26 mouse cellular contexts compared by ENCODE assay signal in the genomic region with DNA sequence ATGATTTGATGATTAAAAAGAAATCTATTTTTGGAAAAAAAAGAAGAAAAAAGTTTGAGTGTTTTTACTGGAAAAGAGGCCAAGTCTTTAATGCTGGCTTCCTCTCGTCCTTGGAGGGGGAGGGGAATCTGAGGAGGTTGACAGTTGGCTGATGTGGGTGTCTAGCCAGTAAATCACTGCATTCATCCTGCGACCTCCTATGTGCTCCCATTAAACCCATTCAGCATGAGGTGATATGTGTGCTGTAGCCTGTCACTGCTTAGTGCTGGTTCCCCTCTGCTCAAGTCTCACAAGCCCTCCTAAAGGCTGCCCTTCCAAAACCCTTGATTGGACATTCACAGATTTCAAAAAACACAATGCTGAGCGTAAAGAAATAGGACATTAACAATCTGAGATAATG.
DNase-seq lines count a peak whose midpoint lies in the region; ATAC-seq and TF ChIP-seq lines count a peak whose summit lies in the region.
"Had no signal": no experiment of that assay in that cellular context is flagged by ENCODE, and none has a peak within 500 bp of the region (broad histone marks: within the 10 kb centered on the region; RNA-seq: fewer than 3 reads in every experiment).

No protein-coding gene starts in this region.

- no peak for TF ChIP-seq CTCF in hindbrain, postnatal 0 days (IDR thresholded peaks at IDR 0.05; ENCODE audit: low read depth)

- no peaks in the 10 kb centered on the region for H3K36me3 ChIP-seq in hindbrain, postnatal 0 days (ENCODE audit: insufficient read depth, low read length)
- no peaks in the 10 kb centered on the region for H3K36me3 ChIP-seq in hindbrain, embryonic 11.5 days (ENCODE audit: control insufficient read depth, insufficient read depth, low read length)
- H3K36me3 ChIP-seq in neural tube, embryonic 12.5 days = no peaks in the 10 kb centered on the region
- H3K36me3 ChIP-seq: embryonic facial prominence, embryonic 10.5 days; embryonic facial prominence, embryonic 12.5 days; forebrain, embryonic 15.5 days; G1E had no signal

- no peaks in the 10 kb centered on the region for H3K4me1 ChIP-seq in hindbrain, postnatal 0 days (ENCODE audit: insufficient read depth, low read length)
- no peaks in the 10 kb centered on the region for H3K4me1 ChIP-seq in hindbrain, embryonic 11.5 days (replicated peaks; ENCODE audit: control insufficient read depth, insufficient read depth, low read length)
- H3K4me1 ChIP-seq in neural tube, embryonic 12.5 days = 0 out of 2 replicates have a peak, but pooled peaks cover 4% of the 10 kb centered on the region
- H3K4me1 ChIP-seq: embryonic facial prominence, embryonic 12.5 days had no signal

- H3K27ac ChIP-seq in hindbrain, postnatal 0 days = no peak overlapping the region
- H3K27ac ChIP-seq in hindbrain, embryonic 11.5 days (ENCODE audit: low read depth, low read length) = no peak overlapping the region
- H3K27ac ChIP-seq in neural tube, embryonic 12.5 days = no peak overlapping the region
- H3K27ac ChIP-seq: embryonic facial prominence, embryonic 10.5 days; embryonic facial prominence, embryonic 12.5 days; forebrain, embryonic 13.5 days; forebrain, embryonic 15.5 days had no signal

- no peak overlapping the region for H3K4me2 ChIP-seq in hindbrain, postnatal 0 days (ENCODE audit: low read depth, low read length)
- no peak overlapping the region for H3K4me2 ChIP-seq in hindbrain, embryonic 11.5 days (replicated peaks; ENCODE audit: low read depth, low read length)
- no peak overlapping the region for H3K4me2 ChIP-seq in neural tube, embryonic 12.5 days (replicated peaks)
- H3K4me2 ChIP-seq: embryonic facial prominence, embryonic 12.5 days; forebrain, embryonic 13.5 days; forebrain, embryonic 15.5 days had no signal

- 0 out of 2 replicates have a peak, but pooled peaks cover 3% of the 10 kb centered on the region for H3K27me3 ChIP-seq in hindbrain, postnatal 0 days (ENCODE audit: insufficient read depth, low read length)
- no peaks in the 10 kb centered on the region; the same call in 1 of the 2 replicates for H3K27me3 ChIP-seq in hindbrain, embryonic 11.5 days (ENCODE audit: control insufficient read depth, insufficient read depth, low read length)
- no peaks in the 10 kb centered on the region for H3K27me3 ChIP-seq in neural tube, embryonic 12.5 days (replicated peaks)
- H3K27me3 ChIP-seq: CH12.LX; forebrain, embryonic 13.5 days; forebrain, embryonic 15.5 days had no signal

- no peak; the same call in 1 of the 2 replicates for ATAC-seq in hindbrain, postnatal 0 days
- no peak for ATAC-seq in hindbrain, embryonic 11.5 days (ENCODE audit: low FRiP score)
- ATAC-seq in neural tube, embryonic 12.5 days (ENCODE audit: low FRiP score, low read depth) = peak; percentile 45; the same call in 1 of the 2 replicates
- ATAC-seq: activated CD4-positive, CD25-positive, alpha-beta regulatory T cell, adult 4 months; CD4-positive, CD25-positive, alpha-beta regulatory T cell, adult 4 months; forebrain, embryonic 13.5 days; forebrain, embryonic 15.5 days; forebrain, postnatal 0 days; Patski had no signal

- H3K9ac ChIP-seq in hindbrain, postnatal 0 days (replicated peaks; ENCODE audit: low read length) = no peak overlapping the region
- H3K9ac ChIP-seq in hindbrain, embryonic 11.5 days (ENCODE audit: low read depth, low read length) = no peak overlapping the region
- no peak overlapping the region for H3K9ac ChIP-seq in neural tube, embryonic 12.5 days
- H3K9ac ChIP-seq: embryonic facial prominence, embryonic 12.5 days; forebrain, embryonic 13.5 days; forebrain, embryonic 15.5 days; forebrain, postnatal 0 days had no signal

- DNase-seq in embryo, embryonic 10 days (ENCODE audit: low spot score) = peak; percentile 30
- DNase-seq in embryo, embryonic 9.5 days (ENCODE audit: extremely low spot score) = no peak
- peak; percentile 6 for DNase-seq in hindbrain, postnatal 0 days (ENCODE audit: low spot score)
- no peak for DNase-seq in hindbrain, embryonic 11.5 days (ENCODE audit: low spot score)
- no peak for DNase-seq in neural tube, embryonic 10.5 days (ENCODE audit: extremely low spot score, low spot score)
- DNase-seq in mesoderm, embryonic 11.5 days (ENCODE audit: low read depth, low spot score) = peak; percentile 27
- DNase-seq in layer of hippocampus, postnatal 25 days (ENCODE audit: extremely low spot score in 1 of 2, low spot score in 1 of 2) = no peak
- DNase-seq: adrenal gland, adult 8-10 months; adrenal gland, postnatal 14 days; adrenal gland, postnatal 36 days; B cell, adult 2 months; cerebellum, adult 11-12 months; cerebellum, adult 2 months; cerebellum, adult 9-10 months; cerebellum, postnatal 25 days; forebrain, postnatal 0 days had no signal

- WGBS in hindbrain, postnatal 0 days = 31% methylated on average over 3 of the region's 3 CpGs
- WGBS in hindbrain, embryonic 11.5 days = 38% methylated on average over 3 of the region's 3 CpGs
- 15% methylated on average over 3 of the region's 3 CpGs for WGBS in neural tube, embryonic 12.5 days

- no peak overlapping the region for H3K4me3 ChIP-seq in hindbrain, postnatal 0 days (ENCODE audit: low read length)
- H3K4me3 ChIP-seq in hindbrain, embryonic 11.5 days (ENCODE audit: low read depth, low read length) = no peak overlapping the region
- no peak overlapping the region for H3K4me3 ChIP-seq in neural tube, embryonic 12.5 days
- H3K4me3 ChIP-seq: embryonic facial prominence, embryonic 10.5 days; embryonic facial prominence, embryonic 12.5 days; forebrain, embryonic 13.5 days; forebrain, embryonic 15.5 days had no signal

- no peaks in the 10 kb centered on the region for H3K9me3 ChIP-seq in hindbrain, postnatal 0 days (ENCODE audit: low read length)
- H3K9me3 ChIP-seq in hindbrain, embryonic 11.5 days (ENCODE audit: control insufficient read depth, low read length) = no peaks in the 10 kb centered on the region
- no peaks in the 10 kb centered on the region for H3K9me3 ChIP-seq in neural tube, embryonic 12.5 days
- H3K9me3 ChIP-seq: embryonic facial prominence, embryonic 10.5 days; embryonic facial prominence, embryonic 12.5 days; forebrain, embryonic 13.5 days; forebrain, embryonic 15.5 days; G1E had no signal

Comparison
In these comparisons a context has a peak if more than half of its experiments do, and no peak if none do; other contexts are left out.
1. DNase-seq: peak in embryo, embryonic 10 days (single experiment), hindbrain, postnatal 0 days (single experiment) and mesoderm, embryonic 11.5 days (single experiment); none in embryo, embryonic 9.5 days (single experiment), hindbrain, embryonic 11.5 days (single experiment), neural tube, embryonic 10.5 days (single experiment) and layer of hippocampus, postnatal 25 days (0 of 2).